Mouse (Mus musculus) adipocyte (in vitro differentiated cells): Measurements from ENCODE around the gene Vsig10.
A peak's percentile ranks its signal among the peaks of the same experiment; 100 is the strongest.
"Not testable (repeated sequence)": the region's sequence is repeated elsewhere in the genome, so short reads cannot be mapped to it uniquely, and the experiment has no call there.

Source experiments
- DNase-seq: peaks from one replicate; pipeline ENCODE4 v3.0.0-alpha.2; 2016; ENCODE audit warnings: low spot score

The Vsig10 gene

DNA sequence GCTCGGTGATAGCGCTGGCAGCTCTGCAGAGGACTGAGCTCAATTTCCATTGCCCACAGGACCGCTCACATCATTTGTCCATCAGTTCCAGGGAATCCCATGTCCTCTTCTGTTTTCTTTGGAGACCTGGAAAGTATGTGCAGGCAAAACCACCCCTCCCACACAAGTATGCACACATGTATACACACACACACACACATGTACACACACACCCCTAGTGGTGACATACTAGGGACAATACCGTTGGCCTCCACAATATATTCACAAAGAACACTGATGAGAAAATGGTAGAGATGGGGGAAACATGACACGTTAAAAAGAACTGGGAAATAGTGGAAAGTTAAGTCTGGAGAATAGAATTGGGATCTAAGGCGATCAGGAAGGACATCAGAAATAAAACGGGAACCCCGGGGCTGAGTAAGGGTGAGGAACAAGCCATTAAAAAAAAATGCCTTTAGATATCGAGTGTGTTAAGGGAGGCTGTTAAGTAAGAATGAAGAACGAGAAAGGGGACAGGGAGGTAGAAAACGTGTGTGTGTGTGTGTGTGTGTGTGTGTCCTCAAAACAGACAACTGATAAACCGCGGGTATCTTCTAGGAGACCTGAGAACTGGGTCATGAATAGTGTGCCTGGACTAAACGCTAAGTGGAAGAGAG is 36.9 kb downstream of the Vsig10 start:
- DNase-seq = no peak

DNA sequence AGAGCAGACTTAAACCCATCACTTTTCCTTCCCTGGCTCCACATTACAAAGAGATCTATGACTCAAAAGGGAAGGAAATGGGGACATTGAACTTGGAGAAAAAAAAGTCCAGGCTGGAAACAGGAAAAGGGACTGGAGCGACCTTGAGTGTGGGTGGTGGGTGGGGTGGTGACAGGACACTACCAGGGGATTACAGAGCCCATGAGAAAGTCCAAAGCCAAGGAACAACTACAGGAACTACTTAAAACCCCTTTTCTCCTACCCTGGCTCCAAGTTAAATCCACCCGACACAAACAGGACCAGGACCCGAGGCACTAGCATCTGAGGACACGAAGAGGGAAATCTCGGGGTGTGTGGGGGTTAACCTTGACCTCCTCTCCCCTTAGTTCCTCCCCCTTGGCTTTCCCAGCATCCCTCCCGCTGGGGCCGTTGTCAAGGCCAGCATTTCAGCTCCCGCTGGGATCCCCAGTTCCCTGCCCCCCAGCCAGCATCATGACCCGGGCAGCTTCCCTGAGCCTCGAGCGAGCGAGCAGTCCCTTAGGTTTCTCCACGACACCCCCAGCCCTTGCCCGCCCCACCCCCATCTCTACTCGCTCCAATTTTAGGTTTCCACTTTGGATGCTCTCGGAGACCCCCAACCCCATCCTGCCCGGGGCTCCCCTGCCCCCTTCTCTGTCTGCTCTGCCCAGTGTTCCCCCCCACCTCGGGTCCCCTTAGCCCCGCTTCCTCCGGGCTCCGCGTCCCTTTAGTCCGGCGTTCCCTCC is 37.7 kb downstream of the Vsig10 start:
- peak; percentile 44 for DNase-seq

DNA sequence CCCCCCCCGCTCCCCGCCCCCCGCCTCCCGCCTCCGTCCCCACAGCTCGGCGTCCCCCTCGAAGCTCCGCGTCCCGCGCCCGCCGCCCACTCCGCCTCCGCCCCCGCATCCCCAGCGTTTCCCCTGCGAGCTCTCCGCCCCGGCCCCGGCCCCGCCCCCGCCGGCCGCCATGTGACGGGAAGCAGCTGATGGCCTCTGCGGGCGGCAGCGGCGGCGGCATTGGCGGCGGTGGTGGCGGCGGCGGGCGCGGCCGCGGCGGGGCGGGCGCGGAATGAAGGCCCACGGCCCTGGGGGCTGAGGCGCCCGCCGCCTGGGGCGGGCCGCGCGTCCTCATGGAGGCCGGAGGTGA is 38.2 kb downstream of the Vsig10 start, which contains the start of gene Wsb2:
TSS of gene Wsb2 (plus strand) at position 176 of the 349 bp plus-strand sequence.
- peak; percentile 46 for DNase-seq

DNA sequence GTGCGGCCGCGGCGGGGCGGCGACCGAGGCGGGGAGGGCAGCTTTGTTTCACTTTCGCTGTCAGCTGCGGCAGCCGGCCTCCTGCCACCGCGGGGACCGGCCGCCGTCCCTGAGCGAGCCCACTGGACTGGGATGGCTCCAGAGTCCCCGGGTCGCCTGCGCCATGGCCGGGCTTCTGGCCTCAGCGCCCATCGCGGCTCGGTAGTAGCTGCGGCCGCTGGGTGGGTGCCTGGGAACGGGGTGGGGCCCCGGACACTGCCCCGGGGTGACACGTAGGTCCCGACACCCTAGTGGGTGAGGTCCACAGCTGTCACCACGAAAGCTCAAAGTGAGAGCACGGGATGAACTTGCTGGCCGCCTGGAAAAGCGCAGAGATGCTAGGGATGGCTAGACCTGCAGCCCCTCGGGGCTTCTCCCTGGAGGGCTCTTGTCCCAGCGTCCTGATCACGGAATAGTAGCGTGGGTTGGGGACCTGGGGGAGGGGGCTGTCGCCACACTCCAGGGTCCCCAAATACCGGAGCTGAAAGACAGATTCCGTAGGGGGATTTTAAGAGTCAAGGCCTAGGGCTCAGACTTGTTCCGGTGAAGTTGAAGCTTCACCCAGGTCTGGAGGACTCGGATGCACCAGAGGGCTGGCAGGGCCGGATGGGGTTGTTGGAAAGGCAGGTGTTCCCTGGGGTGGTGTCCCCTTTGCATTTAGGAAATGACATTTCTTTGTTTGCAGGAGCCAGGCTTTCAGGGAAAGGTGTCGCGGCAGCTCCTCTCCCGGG is 38.8 kb downstream of the Vsig10 start:
- peak; percentile 37 for DNase-seq

DNA sequence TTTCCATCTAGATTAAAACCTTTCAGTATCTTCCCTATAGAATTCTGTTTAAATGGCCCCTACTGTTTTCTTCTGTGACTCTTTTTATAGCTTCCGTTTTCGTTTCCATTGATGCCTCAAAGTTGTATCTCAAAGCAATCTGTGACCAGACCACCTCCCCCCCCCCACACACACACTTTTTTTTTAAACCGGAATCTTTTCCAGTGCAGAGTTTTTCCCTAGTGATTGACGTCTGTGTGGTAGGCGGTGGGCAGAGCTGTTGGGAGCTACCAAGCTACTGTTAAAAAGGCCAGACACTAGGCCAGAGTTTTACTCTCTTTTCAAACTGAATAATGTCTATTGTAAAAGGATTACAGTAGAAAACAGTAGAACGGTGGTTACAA is 39.4 kb downstream of the Vsig10 start:
- peak; percentile 30 for DNase-seq

DNA sequence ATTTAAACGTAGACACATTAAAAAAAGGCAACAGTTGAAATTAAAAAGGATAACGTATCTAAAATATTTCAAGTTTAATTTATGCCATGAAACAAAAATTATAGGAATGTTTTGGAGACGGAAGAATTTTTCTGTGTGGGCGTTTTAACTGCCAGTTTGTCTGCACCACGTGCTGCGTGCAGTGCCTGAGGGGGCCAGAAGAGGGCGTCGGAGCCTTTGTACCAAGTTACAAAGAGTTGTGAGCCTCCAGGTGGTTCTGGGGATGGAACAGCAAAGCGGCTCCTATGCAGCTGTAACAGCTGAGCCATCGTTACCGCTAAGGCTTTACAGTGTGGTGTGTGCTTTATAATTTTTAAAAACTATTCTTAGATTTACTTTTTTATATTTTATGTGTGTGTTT is 39.8 kb downstream of the Vsig10 start:
- DNase-seq = peak; percentile 40

DNA sequence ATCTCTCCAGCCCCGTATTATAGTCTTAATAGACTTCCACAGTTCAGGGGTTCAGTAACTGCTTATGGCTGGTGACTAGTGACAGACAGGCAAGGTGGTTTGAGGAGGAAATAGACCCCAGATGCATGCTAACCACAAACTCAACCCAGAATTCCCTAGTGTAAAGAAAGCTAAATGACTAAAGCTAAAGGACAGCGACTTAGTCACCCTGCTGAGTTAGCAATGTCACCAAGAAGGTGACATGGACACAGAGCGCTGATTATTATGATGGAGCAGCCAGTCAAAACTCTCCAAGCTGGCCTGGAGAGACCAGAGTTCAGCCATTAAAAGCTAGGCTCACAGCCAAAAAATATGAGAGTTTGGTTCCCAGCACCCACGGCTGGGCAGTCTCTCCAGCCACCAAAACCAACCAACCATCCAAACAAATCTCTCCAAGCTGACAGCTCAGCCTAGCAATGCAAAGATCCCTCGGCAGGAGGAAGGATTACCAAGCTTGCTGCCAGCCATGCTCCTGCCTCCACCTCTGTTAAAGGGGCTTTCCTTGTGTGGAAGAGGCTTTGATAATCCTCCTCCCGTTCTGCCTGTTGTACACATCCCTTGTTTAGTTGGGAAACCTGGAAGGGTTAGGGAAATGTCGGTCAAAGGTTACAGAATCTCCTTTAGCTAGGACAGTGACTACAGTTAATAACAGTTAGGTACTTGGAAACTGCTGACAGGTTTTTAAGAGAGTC is 40.8 kb downstream of the Vsig10 start:
- peak; percentile 51 for DNase-seq

DNA sequence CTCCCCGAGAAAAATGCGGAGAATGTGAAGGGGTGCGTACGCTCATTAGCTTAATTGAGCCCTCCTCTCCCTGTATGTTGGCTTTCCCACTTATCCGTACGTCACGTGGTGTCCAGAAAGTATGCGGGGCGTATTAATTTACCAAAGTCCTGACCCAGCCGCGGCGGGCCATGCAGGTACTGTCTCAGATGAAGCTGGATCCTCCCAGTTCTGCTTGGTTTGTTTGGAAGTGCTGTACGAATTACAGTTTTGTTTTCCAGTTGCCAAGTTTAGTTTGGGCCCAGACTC is 41.3 kb downstream of the Vsig10 start:
- DNase-seq = no peak

DNA sequence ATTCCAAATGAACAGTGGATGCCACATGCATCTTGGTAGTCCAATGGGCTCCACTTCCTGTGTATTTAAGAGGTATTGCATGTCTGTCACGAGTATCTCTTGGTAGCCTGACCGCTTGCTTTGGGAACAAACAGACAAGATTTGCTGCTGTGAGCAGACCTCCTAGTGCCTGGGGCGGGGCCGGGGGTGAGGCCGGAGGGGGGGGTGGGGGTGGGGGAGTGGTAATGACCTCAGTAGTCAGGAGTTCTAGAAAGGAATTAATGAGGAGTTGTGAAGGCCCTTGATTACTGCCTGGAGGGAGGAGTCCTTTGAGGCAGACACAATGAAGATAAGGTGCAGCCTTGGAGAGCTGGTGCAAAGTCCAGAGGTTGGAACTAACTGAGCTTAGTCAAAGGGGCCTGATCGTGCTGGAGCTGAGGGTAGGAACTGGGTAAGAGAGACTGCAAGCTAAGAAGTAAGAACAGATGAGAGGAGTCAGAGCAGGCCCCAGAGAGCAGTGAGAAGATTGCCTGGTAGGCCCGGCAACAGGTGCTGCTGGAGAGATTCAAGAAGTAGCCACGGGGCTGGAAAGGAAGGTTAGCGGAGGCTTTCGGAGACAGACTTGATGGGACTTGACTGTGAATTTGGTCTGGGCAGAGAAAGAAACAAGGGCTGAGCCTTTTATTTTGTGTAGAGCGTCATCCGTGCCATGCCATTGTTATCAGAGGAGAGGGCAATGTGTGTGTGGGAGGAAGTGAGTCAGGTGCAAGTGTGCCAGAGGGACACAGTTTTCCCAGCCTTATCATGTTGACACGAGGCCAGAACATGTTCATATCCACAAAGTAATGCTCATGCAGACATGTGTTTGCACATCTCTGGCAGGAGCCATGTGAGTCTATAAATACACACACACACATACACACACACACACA is 42.0 kb downstream of the Vsig10 start:
- DNase-seq = no peak

DNA sequence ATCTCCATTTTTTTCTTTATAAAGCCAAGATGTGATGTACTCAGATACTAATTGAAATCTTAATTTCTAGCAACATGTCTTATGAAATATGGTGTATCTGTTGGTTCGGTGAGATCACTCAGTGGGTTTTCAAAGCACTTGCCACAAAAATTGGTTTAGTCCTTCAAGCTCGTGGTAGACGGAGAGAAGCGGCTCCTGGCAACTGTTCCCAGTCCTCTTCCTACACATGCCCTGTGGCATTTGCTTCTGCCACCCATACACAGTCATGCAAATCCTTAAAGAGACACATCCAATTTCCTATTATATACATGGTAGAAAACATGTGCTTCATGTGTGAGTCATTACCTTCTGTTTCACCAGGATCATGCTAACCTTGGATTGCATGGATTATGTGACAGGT is 42.7 kb downstream of the Vsig10 start:
- DNase-seq = no peak

DNA sequence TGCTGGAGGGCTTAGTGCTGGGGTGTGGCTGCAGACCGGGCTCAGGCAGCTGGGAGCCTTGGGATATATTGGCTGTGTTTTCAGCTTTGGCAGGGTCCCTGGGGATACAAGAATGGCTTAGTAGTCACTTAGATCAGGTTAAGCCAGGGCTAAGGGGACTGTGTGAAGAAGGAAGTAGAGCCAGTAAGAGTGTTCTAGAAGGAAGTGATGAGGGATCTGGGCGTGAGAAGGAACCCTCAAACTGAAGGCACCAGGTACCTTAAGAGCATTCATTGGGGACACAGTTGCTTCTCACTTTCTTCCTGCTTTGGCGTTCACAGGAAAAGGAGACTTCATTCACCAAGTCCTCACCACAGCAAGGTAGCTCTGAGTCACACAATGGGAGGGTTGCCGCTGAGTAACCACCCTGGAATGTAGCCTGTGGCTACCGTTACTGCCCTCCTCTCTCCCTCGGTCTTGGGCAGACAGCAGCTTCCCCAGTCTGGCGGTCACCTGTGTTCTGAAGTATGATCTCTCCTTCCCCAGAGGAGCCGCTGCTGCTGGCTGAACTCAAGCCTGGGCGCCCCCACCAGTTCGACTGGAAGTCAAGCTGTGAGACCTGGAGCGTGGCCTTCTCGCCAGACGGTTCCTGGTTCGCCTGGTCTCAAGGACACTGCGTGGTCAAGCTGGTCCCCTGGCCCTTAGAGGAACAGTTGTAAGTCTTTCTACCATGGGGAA is 44.3 kb downstream of the Vsig10 start:
- peak; percentile 34 for DNase-seq

DNA sequence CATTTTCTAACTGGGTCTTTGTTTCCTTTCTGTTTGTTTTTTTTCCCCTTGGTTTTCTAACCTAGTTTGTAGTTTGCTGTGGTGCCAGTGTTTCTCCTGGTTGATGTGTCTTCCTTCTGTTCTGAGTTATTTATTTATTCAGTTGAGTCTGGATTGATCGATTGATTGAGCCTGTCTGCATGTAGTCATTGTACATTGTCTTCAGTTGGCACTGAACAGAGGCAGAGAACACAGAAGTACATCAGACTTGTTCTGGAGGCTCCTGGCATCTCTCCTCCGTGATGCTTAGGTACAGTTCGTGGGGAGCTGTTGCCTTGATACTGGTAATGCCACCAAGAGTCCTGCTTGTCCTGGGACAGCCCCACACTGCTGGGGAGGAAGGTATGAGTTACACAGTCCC is 45.9 kb downstream of the Vsig10 start:
- DNase-seq = no peak

DNA sequence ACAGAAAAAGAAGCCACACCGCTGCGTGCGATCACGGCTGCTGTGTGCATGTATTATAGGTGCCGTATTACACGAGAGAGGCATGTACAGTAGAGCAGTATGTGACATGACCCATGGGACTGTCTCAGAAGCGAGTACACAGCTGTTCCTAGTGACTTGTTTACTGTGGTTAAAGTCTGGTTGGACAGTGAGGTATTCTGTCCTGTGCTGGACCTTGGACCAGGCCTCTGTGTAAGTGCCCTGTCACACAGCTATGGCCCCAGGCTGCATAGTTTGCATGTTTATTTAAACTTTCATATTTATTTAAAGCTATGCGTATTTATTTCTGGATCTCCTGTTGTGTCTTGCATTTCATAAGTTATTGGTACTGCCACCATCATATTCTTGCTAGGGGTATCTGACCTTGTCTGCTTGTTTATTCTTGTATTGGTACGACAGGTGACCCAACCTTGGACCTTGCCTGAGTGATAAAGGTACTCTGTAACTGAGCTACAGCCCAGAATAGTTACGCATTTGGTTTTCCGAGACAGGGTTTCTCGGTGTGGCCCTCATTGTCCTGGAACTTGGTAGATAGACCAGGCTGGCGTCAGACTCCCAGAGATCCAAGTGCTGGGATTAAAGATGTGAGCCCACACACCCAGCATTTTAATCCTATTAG is 47.1 kb downstream of the Vsig10 start:
- DNase-seq = no peak

DNA sequence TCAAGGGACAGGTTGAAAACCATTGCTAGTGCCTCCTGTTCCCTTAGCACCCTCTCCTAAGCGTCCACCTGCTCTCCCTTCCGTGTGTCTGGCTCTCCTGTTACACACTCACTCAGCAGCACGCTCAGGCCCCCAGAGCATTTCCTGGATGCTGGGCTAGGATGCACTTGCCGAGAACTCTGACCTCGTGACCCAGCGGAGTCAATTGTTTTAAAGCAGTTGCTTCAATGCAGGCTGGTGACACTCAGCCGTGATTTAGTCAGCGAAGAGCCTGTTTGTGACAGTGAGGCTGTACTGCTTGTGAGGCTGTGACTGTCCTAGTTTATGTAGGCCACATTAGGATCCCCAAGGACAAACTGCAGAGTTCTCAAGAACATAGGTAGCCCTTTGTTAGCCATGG is 48.3 kb downstream of the Vsig10 start:
- no peak for DNase-seq

DNA sequence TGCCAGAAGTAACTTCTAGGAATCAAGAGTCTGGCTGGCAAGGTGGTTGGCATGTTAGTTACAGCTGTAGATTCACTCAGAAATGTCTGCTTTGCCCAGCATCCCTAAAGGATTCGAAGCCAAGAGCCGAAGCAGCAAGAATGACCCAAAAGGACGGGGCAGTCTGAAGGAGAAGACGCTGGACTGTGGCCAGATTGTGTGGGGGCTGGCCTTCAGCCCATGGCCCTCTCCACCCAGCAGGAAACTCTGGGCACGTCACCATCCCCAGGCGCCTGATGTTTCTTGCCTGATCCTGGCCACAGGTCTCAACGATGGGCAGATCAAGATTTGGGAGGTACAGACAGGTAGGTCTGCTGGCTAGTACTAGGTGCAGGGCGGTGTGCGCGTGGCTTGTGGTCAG is 51.7 kb downstream of the Vsig10 start:
- DNase-seq = no peak

DNA sequence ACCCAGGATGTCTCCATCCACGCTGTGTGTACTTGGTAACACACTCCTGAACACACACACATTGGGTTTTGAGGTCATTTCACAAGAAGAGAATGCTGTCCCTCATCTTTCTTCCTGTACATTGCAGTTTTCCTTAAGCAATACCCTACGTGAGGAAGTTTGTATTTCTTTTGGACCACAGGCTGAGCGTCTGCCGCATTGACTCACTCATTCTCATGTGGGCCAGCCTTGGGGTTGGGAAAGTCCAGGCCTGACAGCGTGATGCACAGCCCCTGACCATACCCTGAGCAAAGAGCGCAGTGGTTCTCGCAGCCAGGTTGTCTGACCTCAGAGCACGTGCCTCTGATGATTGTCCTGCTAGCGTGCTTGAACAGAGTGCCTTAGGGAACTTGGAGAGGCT is 54.5 kb downstream of the Vsig10 start:
- no peak for DNase-seq

DNA sequence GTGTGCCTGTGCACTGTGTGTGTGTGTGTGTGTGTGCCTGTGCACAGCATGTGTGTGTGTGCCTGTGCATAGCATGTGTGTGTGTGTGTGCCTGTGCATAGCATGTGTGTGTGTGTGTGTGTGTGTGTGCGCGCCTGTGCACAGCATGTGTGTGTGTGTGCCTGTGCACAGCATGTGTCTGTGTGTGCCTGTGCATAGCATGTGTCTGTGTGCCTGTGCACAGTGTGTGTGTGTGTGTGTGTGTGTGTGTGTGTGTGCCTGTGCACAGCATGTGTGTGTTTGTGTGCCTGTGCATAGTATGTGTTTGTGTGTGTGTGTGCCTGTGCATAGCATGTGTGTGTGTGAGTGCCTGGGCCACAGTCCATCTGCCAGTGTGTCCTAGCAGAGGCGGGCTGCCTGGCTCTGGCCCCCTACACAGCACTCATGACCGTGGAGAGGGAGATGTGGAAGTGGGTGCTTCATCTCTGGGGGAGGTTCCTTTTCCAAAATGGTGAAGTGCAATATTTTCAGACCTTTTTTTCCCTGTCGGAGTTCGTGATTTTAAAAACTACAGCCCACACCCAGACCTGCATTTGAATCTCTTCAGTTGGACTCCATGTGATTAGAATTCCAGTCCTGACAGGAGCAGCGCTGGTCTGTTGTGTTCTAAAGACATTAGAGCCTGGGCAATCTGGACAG is 55.6 kb downstream of the Vsig10 start:
- peak; percentile 17 for DNase-seq

DNA sequence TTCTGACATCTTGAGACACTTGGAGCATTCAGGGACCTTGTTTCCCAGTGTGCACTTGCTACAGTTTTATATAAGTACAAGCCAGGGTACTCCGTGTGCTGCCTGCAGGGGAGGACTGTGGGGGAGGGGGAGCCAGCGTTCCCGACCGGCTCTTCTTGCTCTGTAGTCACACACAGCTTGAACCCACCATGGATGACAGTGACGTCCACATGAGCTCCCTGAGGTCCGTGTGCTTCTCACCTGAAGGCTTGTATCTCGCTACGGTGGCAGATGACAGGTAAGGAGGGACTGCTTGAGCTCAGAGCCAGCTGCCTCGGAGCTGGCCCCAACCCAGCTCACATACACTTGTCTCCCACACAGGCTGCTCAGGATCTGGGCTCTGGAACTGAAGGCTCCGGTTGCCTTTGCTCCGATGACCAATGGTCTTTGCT is 57.5 kb downstream of the Vsig10 start:
- no peak for DNase-seq

DNA sequence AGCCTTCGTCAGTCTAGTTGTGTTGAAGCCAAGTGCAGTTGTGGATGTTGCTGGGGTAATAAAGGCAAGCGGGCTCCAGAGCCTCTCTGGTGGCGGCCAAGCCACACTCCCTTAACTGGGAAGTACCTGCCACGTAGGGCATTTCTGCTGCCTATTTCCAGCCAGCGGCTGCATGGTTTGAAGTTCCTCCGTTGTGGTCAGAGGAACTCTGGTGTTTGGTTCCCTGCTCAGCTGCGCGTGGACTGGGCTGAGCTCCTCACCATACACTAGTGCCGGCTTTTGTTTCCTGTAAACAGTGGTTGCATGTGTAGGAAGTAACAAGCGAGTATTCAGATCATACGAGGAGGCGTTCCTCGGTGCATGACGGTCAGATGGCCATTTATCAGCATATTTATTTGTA is 58.8 kb downstream of the Vsig10 start:
- DNase-seq = not testable (repeated sequence)

DNA sequence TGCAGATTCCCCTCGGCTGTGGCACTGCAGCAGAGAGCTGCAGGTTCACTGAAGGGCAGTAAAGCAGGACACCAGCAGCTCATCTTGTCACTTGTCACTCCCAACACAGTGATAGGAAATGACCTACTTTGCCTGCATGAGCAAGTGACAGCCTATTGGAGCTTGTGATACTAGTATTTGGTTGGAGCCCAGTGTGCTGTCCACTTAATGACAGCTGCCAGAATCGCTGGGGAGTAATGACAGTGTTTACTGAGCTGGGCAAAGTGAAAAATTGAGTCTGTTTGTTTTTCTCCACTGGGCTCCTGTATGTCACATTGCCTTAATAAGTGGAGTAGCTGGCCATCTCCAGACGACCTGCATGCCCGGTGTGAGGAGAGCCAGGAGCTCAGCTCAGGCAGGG is 61.3 kb downstream of the Vsig10 start:
- DNase-seq = no peak
